Mouse (Mus musculus) liver, embryonic 11.5 days (tissue): Measurements from ENCODE around the gene Edn3. TPM values are rescaled to one million over a fixed set of nuclear protein-coding genes. Genes with fewer than 3 reads are reported as not detected.

Experiments used
- ATAC-seq: fragments of 200-750 bp; cut with Nextera tagmentation; replicated peaks from 2 replicates; pipeline ENCODE4 v1.8.0; 2017; ENCODE audit warnings: moderate number of reproducible peaks, mild to moderate bottlenecking, moderate TSS enrichment, moderate library complexity; ENCODE audit not compliant: low FRiP score
- DNase-seq: peaks from one replicate; pipeline ENCODE4 v3.0.0-alpha.2; 2017; ENCODE audit warnings: low spot score
- H3K27ac ChIP-seq: fragments of 300-500 bp; sonication (generic); 2 replicates; pipeline ENCODE4 v1.5.1; 2014; ENCODE audit warnings: mild to moderate bottlenecking, low read depth, low read length, control low read depth
- H3K27me3 ChIP-seq: fragments of 300-500 bp; sonication (generic); replicated peaks from 2 replicates; pipeline ENCODE4 v1.6.1; 2014; ENCODE audit warnings: low read length, mixed read lengths; ENCODE audit not compliant: control insufficient read depth, insufficient read depth
- H3K36me3 ChIP-seq: fragments of 300-500 bp; sonication (generic); 2 replicates; pipeline ENCODE4 v1.6.1; 2014; ENCODE audit warnings: mild to moderate bottlenecking, low read length, moderate library complexity, mixed read lengths; ENCODE audit not compliant: control insufficient read depth, insufficient read depth
- H3K4me1 ChIP-seq: fragments of 300-500 bp; sonication (generic); replicated peaks from 2 replicates; pipeline ENCODE4 v1.6.1; 2014; ENCODE audit warnings: low read length, mixed read lengths; ENCODE audit not compliant: control insufficient read depth, insufficient read depth
- H3K4me2 ChIP-seq: fragments of 300-500 bp; sonication (generic); 2 replicates; pipeline ENCODE4 v1.6.1; 2014; ENCODE audit warnings: mild to moderate bottlenecking, control low read depth, moderate library complexity
- H3K4me3 ChIP-seq: fragments of 300-500 bp; sonication (generic); 2 replicates; pipeline ENCODE4 v1.5.1; 2014; ENCODE audit warnings: low read depth, low read length, control low read depth
- H3K9ac ChIP-seq: fragments of 300-500 bp; sonication (generic); 2 replicates; pipeline ENCODE4 v1.6.1; 2014; ENCODE audit warnings: low read depth, low read length, control low read depth
- H3K9me3 ChIP-seq: fragments of 300-500 bp; sonication (generic); 2 replicates; pipeline ENCODE4 v1.6.1; 2016; ENCODE audit warnings: low read length, inconsistent platforms, mixed read lengths; ENCODE audit not compliant: control insufficient read depth
- WGBS: fragments of 180-500 bp; shearing (Covaris S2); extraction: QIAGEN DNeasy Blood & Tissue Kit; methylation state at CpG from one replicate; pipeline ENCODE4 v1.1.7; 2014; 5-methylcytosine and 5-hydroxymethylcytosine counted together
- polyA plus RNA-seq: library from polyadenylated mRNA; unstranded; fragments of >200 nt; fragmentation: Nextera tagmentation; extraction: Ambion mirVana; gene quantifications from 2 replicates; pipeline ENCODE4 v1.2.1, GENCODE M21; 2014

Gene Edn3
- polyA plus RNA-seq: 2.0 and 2.3 TPM in 2 replicates

DNA sequence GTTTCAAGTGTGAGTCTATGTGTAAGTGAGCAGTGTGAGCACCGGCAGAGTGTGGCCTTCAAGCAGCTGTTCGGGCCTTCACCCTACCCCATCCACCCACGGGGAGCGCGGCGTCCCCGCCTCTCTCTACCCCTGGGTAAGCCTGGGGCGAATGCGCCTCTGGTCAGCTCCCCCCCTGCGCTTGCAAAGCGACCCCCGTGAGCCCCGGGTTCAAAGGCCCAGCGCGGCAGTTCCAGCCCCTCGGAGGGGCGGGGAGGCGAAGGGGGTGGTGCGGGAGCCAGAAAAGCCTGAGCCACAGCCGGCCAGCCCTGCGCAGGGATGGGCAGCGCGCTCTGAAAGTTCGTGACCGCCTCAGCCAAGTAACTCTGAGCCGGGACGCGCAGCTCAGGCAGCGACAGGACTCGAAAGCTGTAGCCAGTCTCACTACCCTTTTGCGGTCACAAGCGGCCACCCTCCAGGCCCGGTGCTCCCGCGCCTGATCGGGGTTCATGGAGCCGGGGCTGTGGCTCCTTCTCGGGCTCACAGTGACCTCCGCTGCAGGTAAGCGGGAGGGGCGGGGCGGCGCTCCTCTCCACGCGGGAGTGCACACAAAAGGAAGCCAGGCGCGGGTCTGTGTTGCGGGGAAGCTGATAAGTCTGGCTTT is at the start of gene Edn3:
Gene Edn3 (plus strand): TSS at position 141 of the 643 bp plus-strand sequence.
- peak; percentile 26; the same call in 1 of the 2 replicates for ATAC-seq
- peak within 1 kb of the TSS; percentile 46 for H3K4me3 ChIP-seq
- H3K27me3 ChIP-seq: peaks cover 20% of the 10 kb centered on the region
- peak within 1 kb of the TSS; percentile 75 for H3K4me2 ChIP-seq
- H3K4me1 ChIP-seq: no peaks in the 10 kb centered on the region
- H3K36me3 ChIP-seq: no peaks in the 10 kb centered on the region
- DNase-seq: peak; percentile 55
- H3K27ac ChIP-seq: no peak within 1 kb of the TSS
- H3K9me3 ChIP-seq: no peaks in the 10 kb centered on the region
- WGBS: 3% methylated on average over 48 of the region's 48 CpGs
- H3K9ac ChIP-seq: peak within 1 kb of the TSS; percentile 25; the same call in 1 of the 2 replicates

DNA sequence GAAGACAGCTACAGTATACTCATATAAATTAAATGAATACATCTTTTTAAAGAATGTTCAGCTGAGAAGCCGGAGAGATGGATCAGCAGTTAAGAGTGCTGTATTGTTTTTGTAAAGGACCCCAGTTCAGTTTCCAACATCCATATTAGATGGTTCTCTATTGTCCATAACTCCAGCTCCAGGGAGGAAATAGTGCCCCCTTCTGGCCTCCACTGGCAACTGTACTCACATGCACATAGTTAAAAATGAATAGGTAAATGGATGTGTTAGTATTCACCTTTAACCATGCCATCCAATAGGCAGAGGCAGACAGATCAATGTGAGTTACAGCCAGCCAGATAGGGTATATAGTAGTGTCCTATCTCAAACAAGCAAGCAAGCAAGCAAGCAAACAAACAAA is 48.4 kb upstream of the Edn3 start:
- Histone ChIP-seq H3K27me3 (no peaks in the 10 kb centered on the region), H3K36me3 (no peaks in the 10 kb centered on the region), H3K9me3 (no peaks in the 10 kb centered on the region), H3K4me3 (no peak overlapping the region), H3K4me1 (no peaks in the 10 kb centered on the region), H3K27ac (no peak overlapping the region), H3K4me2 (no peak overlapping the region), H3K9ac (no peak overlapping the region)
- 89% methylated on average over 1 of the region's 1 CpGs for WGBS
- ATAC-seq: no peak
- no peak for DNase-seq

DNA sequence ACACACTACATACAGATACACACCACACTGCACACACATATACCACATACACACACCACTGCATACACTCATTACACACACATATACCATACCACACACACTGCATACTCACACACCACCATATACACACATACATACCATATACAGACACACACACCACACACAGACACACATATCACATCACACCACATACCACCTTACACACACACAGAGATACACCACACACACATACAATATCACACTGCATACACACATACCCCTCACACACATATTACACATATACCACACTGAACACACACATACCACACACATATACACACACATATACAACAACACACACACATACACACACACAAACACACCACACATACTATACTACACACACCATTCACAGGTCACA is 44.5 kb upstream of the Edn3 start:
- no peaks in the 10 kb centered on the region for H3K36me3 ChIP-seq
- H3K27me3 ChIP-seq: no peaks in the 10 kb centered on the region
- H3K9ac ChIP-seq: no peak overlapping the region
- no peaks in the 10 kb centered on the region for H3K9me3 ChIP-seq
- no peak overlapping the region for H3K27ac ChIP-seq
- no peak overlapping the region for H3K4me3 ChIP-seq
- peak; percentile 36; the same call in 1 of the 2 replicates for ATAC-seq
- H3K4me1 ChIP-seq: no peaks in the 10 kb centered on the region
- DNase-seq: no peak
- no peak overlapping the region for H3K4me2 ChIP-seq

DNA sequence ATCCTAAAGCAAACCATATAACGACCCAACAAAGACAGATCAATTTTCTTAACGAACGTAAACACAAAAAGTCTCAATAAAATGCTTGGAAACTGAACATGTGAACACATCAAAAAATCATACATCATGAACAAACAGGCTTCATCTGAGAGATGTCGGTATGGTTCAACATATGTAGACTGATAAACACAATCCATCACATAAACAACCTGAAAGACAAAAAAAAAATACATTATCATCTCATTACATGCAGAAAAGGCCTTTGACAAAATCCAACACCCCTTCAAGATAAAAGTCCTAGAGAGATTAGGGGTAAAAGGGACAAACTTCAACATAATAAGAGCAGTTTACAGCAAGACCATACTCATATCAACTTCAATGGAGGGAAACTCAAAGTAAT is 42.6 kb upstream of the Edn3 start:
- H3K4me3 ChIP-seq: no peak overlapping the region
- H3K9me3 ChIP-seq: no peaks in the 10 kb centered on the region
- no peak for ATAC-seq
- no peak overlapping the region for H3K27ac ChIP-seq
- no peaks in the 10 kb centered on the region for H3K4me1 ChIP-seq
- H3K9ac ChIP-seq: no peak overlapping the region
- H3K27me3 ChIP-seq: no peaks in the 10 kb centered on the region
- H3K4me2 ChIP-seq: no peak overlapping the region
- H3K36me3 ChIP-seq: no peaks in the 10 kb centered on the region
- DNase-seq: no peak
- 79% methylated on average over 4 of the region's 4 CpGs for WGBS

DNA sequence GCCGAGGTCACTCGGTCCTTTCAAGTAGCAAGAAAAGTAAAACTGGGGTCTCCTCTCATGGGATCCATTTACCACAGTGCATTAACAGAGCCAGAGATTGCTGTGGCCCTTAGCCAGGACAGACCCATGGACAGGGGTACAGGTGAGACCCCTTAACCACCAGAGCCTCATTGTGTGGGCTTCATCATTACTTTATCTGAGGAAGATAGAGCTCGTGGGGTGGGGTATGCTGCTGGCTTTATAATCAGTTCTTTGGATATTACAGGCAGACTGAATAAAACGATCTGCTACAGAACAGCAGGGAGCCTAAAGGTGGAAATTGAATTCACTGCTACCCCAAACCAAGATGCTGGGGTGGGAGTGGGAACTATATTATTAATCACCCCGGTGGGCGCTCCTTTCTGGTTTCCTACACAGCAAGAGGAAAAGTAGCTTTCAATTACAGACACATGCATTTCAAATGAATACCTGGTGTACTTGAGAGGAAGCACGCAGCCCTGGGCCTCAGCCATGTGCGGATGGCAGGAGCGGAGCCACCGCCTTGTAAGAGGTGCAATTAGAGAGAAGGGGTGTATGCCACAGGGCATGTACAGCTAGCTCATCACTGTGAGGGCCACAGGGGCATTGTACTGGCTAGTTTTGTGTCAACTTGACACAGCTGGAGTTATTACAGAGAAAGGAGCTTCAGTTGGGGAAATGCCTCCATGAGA is 33.1 kb upstream of the Edn3 start:
- H3K36me3 ChIP-seq: no peaks in the 10 kb centered on the region
- no peaks in the 10 kb centered on the region for H3K27me3 ChIP-seq
- no peaks in the 10 kb centered on the region for H3K9me3 ChIP-seq
- 79% methylated on average over 10 of the region's 10 CpGs for WGBS
- no peak overlapping the region for H3K4me3 ChIP-seq
- H3K9ac ChIP-seq: no peak overlapping the region
- no peaks in the 10 kb centered on the region for H3K4me1 ChIP-seq
- H3K27ac ChIP-seq: no peak overlapping the region
- no peak for DNase-seq
- no peak overlapping the region for H3K4me2 ChIP-seq
- ATAC-seq: no peak

DNA sequence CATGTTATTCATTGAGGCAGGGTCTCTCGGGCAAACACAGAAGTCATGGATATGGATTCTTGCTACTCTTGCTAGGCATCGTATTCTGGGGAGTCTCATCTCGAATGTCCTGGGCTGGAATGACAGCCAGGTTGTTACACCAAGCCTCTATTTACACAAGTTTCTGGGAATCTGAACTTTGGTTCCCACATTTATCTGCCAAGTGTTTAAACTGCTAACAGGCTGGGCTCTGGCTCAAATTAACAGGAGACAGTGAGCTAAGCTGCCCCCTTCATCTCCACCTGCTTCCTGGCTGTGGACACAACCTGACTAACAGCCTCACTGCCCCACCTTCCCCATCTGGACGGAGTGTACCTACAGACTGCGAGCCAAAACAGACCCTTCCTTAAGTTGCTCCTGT is 28.5 kb upstream of the Edn3 start:
- ATAC-seq: no peak
- H3K9me3 ChIP-seq: no peaks in the 10 kb centered on the region

DNA sequence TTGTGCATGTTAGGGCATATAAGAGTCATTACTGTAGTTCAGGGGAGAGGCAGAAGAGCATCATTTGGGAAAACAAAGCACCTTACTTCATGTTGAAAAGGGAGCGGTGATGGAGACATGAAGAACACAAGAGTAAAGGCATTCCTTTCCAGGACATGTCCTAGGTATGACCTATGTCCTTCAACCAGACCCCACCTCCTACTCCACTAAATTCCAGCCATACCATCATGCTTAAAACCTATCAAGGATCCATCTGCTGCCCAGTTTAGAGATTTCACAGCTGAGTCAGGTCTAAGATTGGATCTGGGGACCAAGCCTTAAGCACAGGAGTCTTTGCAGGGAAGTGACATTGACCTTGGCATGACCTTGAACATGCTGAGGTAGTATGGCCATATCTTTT is 25.1 kb upstream of the Edn3 start:
- no peak for ATAC-seq
- Histone ChIP-seq H3K36me3 (no peaks in the 10 kb centered on the region), H3K27me3 (no peaks in the 10 kb centered on the region), H3K4me2 (no peak overlapping the region), H3K9ac (no peak overlapping the region), H3K4me3 (no peak overlapping the region), H3K27ac (no peak overlapping the region), H3K9me3 (no peaks in the 10 kb centered on the region), H3K4me1 (no peaks in the 10 kb centered on the region)
- WGBS: 90% methylated on average over 1 of the region's 1 CpGs
- no peak for DNase-seq

More for the DNA sequence above, 28.5 kb upstream of the Edn3 start:
- 76% methylated on average over 5 of the region's 5 CpGs for WGBS
- Histone ChIP-seq H3K36me3 (no peaks in the 10 kb centered on the region), H3K4me3 (no peak overlapping the region), H3K27ac (no peak overlapping the region), H3K27me3 (no peaks in the 10 kb centered on the region), H3K4me2 (no peak overlapping the region), H3K4me1 (no peaks in the 10 kb centered on the region), H3K9ac (no peak overlapping the region)
- DNase-seq: no peak

DNA sequence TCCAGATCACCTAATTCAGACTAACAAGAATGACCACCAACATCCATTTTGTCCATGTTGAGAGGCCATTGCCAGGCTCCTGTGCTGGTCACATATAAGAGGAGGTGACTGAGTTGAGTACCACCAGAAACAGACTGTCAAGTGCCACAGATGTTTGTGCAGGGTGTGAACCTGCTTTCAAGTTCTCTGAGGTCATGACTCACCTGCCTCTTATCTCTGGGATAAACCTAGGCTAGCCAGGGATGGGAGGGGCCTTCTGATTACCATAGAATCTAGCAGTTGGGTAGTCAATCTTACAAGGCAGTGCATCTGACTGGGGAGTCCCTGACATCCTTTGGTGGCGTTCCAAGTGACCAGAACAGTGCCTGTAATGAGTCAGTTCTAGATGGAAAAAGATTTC is 13.2 kb upstream of the Edn3 start:
- whole genome bisulfite sequencing: 74% methylated on average over 1 of the region's 1 CpGs
- no peak overlapping the region for H3K4me3 ChIP-seq
- H3K36me3 ChIP-seq: no peaks in the 10 kb centered on the region
- no peak overlapping the region for H3K9ac ChIP-seq
- no peak for DNase-seq
- no peaks in the 10 kb centered on the region for H3K4me1 ChIP-seq
- no peak overlapping the region for H3K27ac ChIP-seq
- H3K9me3 ChIP-seq: no peaks in the 10 kb centered on the region
- no peak overlapping the region for H3K4me2 ChIP-seq
- H3K27me3 ChIP-seq: no peaks in the 10 kb centered on the region
- no peak for ATAC-seq

DNA sequence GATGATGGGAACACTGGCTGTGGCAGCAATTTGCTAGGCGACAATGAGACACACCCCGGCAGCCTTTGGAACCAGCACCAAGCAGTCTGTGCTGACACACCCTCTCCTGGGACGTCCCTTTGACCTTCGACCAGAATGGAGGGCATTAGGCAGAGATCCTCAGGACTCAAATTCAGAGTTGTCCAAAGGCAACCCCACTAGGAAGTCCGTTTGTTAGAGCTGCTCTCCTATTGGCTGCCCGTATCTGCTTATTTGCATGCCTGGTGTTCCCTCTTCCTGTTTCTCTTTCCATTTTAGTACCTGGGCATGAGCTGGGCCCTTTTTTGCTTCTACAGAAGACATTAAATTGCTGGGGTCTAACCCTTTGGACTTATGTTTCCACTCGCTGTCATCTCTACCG is 12.0 kb upstream of the Edn3 start:
- ATAC-seq: peak; percentile 38; the same call in 1 of the 2 replicates
- WGBS: 72% methylated on average over 8 of the region's 8 CpGs

More for the DNA sequence above, 12.0 kb upstream of the Edn3 start:
- H3K4me1 ChIP-seq: no peaks in the 10 kb centered on the region
- no peak overlapping the region for H3K27ac ChIP-seq
- peak overlapping the region; percentile 36; the same call in 1 of the 2 replicates for H3K4me2 ChIP-seq
- no peaks in the 10 kb centered on the region for H3K36me3 ChIP-seq
- no peak overlapping the region for H3K9ac ChIP-seq
- no peaks in the 10 kb centered on the region for H3K9me3 ChIP-seq
- H3K4me3 ChIP-seq: no peak overlapping the region
- no peak for DNase-seq
- no peaks in the 10 kb centered on the region for H3K27me3 ChIP-seq
